Mouse (Mus musculus): ENCODE data around the gene Cox17.
A peak's percentile ranks its signal among the peaks of the same experiment; 100 is the strongest.

Gene Cox17

GRCm38 (mm10) chr16:38350361-38350855 lies 3.6 kb downstream of the Cox17 start:
- DNase-seq = peak; percentile 78

DNA sequence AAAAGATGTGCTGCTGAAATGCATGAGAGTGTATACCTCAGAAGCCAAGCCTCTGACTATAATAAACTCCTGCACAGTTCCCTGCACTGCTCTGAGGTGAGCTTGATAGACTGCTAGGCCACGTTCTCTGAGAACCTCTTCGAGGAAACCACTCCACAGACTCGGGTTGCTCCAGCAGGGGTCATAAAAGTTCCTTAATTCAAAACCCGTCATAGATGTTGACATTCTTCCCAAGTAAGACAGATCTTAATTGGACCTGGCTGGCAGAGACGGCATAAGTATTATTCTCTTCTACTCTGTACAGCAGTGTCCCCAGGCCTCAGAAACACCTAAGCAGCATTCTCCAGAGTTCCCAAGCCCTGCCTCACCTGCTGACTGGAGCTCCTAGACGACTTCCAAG lies 4.1 kb downstream of the Cox17 start:
- no peak for DNase-seq

DNA sequence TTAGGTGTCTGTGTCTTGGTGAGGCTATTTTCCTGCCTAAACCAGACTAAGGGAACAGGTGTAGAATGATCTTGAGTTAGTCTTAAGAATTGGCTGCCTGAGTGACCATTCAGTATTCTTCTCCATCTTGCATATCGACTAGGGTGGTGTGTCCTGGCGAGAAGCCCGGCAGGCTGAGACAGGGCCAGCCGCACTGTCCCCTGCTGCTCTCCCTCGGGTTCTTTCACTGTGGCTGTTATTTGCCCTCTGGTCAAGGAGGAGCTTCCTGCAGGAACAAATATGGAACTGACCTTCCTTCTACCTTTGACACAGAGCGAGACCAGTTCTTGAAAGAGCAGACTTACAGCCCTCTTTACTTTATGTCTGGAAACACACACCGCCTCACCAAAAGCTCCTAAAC lies 5.2 kb downstream of the Cox17 start:
- DNase-seq = no peak

- no peak for DNase-seq
These were observed 6.1 kb downstream of the Cox17 start for GRCm38 (mm10) chr16:38352851-38353250.

DNA sequence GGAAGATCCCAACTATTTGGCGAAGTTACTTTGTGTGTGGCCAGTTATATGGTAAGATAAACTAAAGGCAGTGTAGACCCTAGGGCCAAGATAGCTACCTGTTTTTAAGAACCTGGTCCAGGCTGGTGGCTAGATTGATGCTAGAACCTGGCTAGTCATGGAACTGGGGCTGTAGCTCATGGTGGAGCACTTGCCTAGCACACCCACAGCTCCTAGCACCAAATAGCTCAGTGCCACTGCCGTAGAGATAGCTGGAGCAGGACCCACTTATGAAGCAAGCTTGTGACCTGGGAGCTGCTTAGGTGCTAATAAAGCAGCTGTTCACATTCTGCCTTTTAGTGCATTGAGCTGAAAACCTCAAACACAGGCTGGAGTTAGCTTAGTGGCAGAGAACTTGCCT lies 6.9 kb downstream of the Cox17 start:
- no peak for DNase-seq

DNA sequence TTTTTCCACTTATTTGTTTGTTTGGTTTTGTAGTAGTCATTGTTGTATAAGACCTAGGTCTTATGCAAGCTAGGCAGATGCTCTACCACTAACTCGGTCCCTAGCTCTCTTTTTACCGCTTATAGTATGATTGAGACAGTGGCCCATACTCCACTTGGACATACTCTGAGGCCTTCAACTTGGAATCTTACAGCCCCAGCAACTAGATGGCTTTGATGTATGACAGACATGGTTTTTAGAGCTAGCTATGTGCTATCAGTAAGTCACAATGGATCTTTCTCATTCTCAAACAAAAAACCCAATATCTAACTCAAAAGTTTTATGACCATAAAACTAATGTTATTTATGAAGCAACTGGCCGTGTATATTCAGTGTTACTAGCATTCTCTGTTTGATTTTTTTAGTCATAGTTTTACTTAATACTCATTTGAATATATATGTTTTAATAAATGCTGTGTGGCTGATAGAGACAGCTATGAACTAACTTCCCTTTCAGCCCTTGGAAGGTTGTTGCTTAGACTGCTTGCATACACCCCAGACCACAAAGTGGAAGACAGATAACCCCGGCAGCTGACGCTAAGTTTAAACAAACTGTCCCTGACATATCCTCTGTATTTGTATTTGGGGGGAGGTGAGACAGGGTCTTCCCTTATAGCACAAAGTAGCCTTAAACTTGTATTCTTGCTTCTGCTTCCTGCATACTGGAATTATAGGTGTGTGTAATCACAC lies 7.6 kb downstream of the Cox17 start:
- DNase-seq = no peak

DNA sequence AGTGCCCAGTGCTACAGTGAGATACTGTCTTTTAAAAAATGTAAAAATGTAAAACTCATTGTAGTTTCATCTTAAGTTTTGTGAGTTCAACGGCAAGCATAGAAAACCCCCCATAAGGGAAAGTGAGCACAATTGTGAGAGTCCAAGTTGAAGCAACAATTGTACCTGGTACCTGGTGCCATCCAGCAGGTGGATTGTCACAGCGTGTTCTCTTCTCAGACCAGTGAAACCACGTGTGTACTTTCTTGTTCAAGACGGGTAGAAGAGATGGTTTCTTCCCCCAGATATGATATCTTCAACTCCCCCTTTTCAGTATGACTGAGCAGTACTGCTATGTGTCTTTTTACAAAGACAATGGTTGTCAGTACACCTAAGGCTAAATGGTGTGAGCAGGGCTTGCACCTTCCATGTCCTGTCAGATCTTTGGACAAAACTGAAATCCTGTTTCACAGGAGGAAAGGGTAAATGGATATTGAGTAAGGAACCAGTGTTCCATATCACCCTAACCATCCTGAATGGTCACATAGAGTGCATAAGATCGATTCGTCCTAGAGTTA lies 11.5 kb downstream of the Cox17 start:
- DNase-seq = no peak

- DNase-seq = no peak
These were observed 12.4 kb downstream of the Cox17 start for GRCm38 (mm10) chr16:38359241-38359640.

DNA sequence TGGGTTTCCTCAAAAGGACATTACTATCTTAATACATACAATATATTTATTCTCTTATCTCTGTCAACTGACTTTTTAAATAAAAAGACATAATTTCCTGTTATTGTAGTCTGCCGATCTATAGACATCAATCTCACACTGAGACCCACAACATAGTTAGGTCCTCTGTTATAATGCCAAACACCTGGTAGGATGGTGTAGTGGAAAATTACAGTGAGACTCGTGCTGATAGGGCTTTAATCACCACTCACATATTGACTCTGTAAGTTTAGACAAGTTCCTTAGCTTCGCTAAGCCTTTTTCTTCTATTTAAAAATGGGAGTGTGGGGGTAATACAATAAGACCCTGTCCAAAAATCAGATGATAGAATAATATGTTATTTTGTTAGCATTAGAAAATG lies 13.1 kb downstream of the Cox17 start:
- no peak for DNase-seq

- DNase-seq = no peak
These were observed 13.5 kb downstream of the Cox17 start for GRCm38 (mm10) chr16:38360317-38360716.

GRCm38 (mm10) chr16:38361933-38362332 lies 15.1 kb downstream of the Cox17 start, which contains the start of gene Popdc2:
Gene Popdc2 (plus strand): TSS chr16:38362209.
- peak; percentile 36 for DNase-seq

DNA sequence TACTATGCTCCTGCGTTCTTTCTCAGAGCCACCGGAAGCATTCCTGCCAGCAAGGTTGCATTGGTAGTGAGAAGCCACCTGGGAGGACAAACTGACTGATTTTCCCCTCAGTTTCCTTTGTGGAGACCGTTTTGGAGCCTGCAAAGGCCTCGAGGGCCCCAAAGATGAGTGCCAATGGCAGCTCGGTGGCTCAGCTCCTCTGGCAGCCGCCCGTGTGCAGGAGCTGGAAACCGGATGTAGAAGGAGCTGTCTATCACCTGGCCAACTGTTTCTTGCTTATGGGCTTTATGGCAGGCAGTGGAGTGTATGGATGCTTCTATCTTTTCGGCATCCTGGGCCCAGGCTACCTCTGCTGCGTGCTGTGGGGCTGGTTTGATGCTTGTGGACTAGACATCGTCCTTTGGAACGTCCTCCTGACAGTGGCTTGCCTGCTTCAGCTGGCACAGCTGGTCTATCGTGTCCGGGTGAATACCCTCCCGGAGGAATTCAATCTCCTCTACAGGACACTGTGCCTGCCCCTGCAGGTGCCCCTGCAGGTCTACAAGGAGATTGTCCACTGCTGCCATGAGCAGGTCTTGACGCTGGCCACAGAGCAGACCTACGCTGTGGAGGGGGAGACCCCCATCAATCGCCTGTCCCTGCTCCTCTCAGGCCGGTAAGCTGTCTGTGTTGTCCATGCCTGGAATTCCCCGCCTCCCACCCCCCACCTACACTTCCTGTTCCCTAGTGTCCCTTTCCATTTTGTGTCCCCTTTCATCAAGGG lies 15.9 kb downstream of the Cox17 start:
- no peak for DNase-seq

DNA sequence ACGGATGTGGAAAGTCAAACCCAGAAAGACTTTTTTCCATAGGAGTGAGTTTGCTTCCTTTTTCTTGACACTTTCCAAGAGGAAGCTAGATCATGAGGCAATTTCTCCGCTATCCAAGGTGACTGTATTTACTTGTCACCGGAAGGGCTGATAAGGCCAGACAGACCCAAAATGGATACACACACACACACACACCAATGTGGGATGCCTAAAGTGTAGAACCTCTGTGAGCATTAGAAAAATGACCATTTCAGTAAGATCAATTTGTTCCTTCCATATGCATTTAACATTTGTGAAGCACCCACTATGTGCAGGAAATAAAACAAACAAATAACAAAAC lies 16.4 kb downstream of the Cox17 start:
- no peak for DNase-seq

DNA sequence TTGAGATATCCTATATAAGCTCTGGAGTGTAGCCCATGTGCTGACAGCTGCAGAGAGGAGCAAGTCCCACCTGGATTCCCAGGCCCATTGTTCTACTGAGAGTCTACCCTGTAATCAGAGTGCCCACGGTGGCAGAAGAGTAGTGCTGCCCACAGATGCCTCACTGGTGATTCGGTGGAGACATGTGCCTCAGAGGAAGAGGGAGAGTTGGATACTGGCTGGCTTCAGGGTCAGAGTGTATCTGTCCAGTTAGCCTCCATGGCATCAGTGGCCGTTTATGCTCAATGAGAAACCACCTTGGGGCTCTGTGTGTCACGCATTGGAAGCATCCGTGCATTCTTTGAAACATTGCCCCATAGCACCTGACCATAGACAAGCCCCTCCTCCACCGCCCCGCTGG lies 16.9 kb downstream of the Cox17 start:
- no peak for DNase-seq

- DNase-seq = no peak
These were observed 18.6 kb downstream of the Cox17 start for GRCm38 (mm10) chr16:38365390-38365789.

- no peak for DNase-seq
These were observed 19.4 kb downstream of the Cox17 start for GRCm38 (mm10) chr16:38366231-38366630.

- no peak for DNase-seq
These were observed 21.5 kb downstream of the Cox17 start for GRCm38 (mm10) chr16:38368336-38368735.

- no peak for DNase-seq
These were observed 22.2 kb downstream of the Cox17 start for GRCm38 (mm10) chr16:38369000-38369399.

- DNase-seq = no peak
These were observed 22.6 kb downstream of the Cox17 start for GRCm38 (mm10) chr16:38369431-38369830.

GRCm38 (mm10) chr16:38369992-38370484 lies 23.2 kb downstream of the Cox17 start:
- no peak for DNase-seq

DNA sequence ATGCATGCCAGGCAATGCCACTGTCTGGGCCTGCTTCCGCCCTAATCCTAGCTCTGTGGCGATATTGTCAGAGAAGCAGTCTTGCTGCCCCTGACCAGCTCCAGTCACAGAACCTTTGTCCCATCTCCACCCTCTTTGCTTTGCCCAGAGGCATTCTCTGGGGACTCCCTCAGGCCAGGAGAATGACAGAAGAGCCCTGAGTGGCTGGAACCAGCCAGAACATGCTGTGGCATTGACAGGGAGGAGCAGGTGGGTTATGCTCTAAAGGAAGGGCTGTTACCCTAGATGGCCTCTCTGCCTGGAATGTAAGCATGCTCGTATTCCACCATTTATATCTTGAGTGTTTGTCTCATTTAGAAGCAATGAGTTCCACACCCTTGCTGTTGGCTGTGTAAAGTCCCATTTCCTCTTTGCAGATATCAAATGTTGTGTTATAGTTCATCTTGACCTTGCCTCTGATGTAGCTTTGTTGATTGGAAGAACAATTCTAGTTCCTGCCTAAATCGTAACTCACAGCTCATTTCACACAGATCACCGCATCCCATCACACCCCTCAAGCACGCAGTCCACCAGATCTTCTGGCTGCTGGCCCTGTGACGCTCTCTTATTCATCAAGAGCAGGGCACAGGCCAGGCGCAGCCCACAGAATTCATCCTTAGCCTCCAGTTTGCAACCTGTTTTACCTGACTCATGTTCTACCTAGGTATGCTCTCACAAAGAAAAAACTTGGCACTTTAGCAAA lies 24.0 kb downstream of the Cox17 start:
- DNase-seq = no peak

GRCm38 (mm10) chr16:38371705-38372296 lies 25.0 kb downstream of the Cox17 start:
- DNase-seq = no peak

- DNase-seq = no peak
These were observed 26.1 kb downstream of the Cox17 start for GRCm38 (mm10) chr16:38372876-38373275.
